Mouse (Mus musculus) lung, postnatal 25 days (tissue): ENCODE results near the gene Melk.

Source experiments
- DNase-seq: peaks from one replicate; pipeline ENCODE4 v3.0.0; 2022; ENCODE audit warnings: low spot score

The Melk gene

GRCm38 (mm10) chr4:44327976-44328375 is 27.3 kb downstream of the Melk start:
- no peak for DNase-seq

- no peak for DNase-seq
Observed at GRCm38 (mm10) chr4:44335006-44335405, 34.3 kb downstream of the Melk start.

- no peak for DNase-seq
Observed at GRCm38 (mm10) chr4:44361670-44362069, 61.0 kb downstream of the Melk start.

- DNase-seq = no peak
Observed at GRCm38 (mm10) chr4:44363434-44364013, 62.8 kb downstream of the Melk start.

- DNase-seq = no peak
Observed at GRCm38 (mm10) chr4:44392231-44393216, 91.8 kb downstream of the Melk start.

- DNase-seq = no peak
Observed at GRCm38 (mm10) chr4:44402607-44403006, 101.9 kb downstream of the Melk start.

GRCm38 (mm10) chr4:44404487-44404886 is 103.8 kb downstream of the Melk start:
- DNase-seq = no peak
